Mouse (Mus musculus): ENCODE results near the gene Polg. TPM values are rescaled to one million over a fixed set of nuclear protein-coding genes. Genes with fewer than 3 reads are reported as not detected.

Polg gene
- polyA plus RNA-seq, 2 experiments = 14.0 to 15.4 TPM

GRCm38 (mm10) chr7:79447048-79447447 lies 19.1 kb downstream of the Polg start:
- H3K36me3 ChIP-seq (replicated peaks; ENCODE audit: control insufficient read depth, insufficient read depth, low read depth) = peaks cover 45% of the 10 kb centered on the region
- ATAC-seq (ENCODE audit: insufficient read depth) (no peak), DNase-seq (ENCODE audit: low read depth in 3 of 3, low spot score in 3 of 3) (no peak)
- H3K4me2 ChIP-seq (ENCODE audit: low read depth) = no peak overlapping the region
- H3K9me3 ChIP-seq (ENCODE audit: control insufficient read depth, low read length) = no peaks in the 10 kb centered on the region
- H3K27ac ChIP-seq = no peak overlapping the region
- no peaks in the 10 kb centered on the region for H3K4me1 ChIP-seq (replicated peaks; ENCODE audit: control insufficient read depth in 2 of 2, insufficient read depth in 2 of 2, low read length in 1 of 2)
- TF ChIP-seq CTCF (IDR thresholded peaks at IDR 0.05; ENCODE audit: low read depth) = no peak
- no peak for TF ChIP-seq EP300 (IDR thresholded peaks at IDR 0.05; ENCODE audit: low read depth)
- no peak overlapping the region for H3K9ac ChIP-seq (replicated peaks)
- H3K27me3 ChIP-seq (ENCODE audit: control insufficient read depth, insufficient read depth, low read length) = no peaks in the 10 kb centered on the region
- WGBS (ENCODE audit: insufficient replicate concordance) = 65% methylated on average over 2 of the region's 2 CpGs
- H3K4me3 ChIP-seq (ENCODE audit: insufficient read depth in 1 of 2, low read depth in 2 of 2, low read length in 2 of 2) = no peak overlapping the region

DNA sequence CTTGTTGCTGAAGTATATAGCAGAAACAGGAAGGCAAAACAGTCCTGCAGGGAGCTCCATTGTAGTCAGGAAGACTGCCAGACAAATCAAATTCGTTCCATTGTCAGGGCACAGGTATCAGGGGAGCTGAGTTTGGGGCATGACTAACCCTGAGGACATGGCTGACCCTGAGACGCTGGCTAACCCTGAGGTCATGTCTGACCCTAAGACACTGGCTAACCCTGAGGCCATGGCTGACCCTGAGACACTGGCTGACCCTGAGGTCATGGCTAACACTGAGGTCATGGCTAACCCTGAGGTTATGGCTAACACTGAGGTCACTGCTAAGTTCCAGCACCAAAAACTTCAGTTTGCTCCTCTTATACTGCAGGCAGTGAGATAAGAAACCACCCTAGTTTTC lies 26.1 kb downstream of the Polg start:
- TF ChIP-seq EP300 (IDR thresholded peaks at IDR 0.05; ENCODE audit: low read depth) (no peak), CTCF (IDR thresholded peaks at IDR 0.05; ENCODE audit: low read depth) (no peak)
- Histone ChIP-seq H3K4me2 (ENCODE audit: low read depth) (no peak overlapping the region), H3K4me1 (replicated peaks; ENCODE audit: control insufficient read depth in 2 of 2, insufficient read depth in 2 of 2, low read length in 1 of 2) (no peaks in the 10 kb centered on the region), H3K27me3 (ENCODE audit: control insufficient read depth, insufficient read depth, low read length) (no peaks in the 10 kb centered on the region), H3K27ac (no peak overlapping the region), H3K36me3 (replicated peaks; ENCODE audit: control insufficient read depth, insufficient read depth, low read depth) (peaks cover 15% of the 10 kb centered on the region), H3K4me3 (ENCODE audit: insufficient read depth in 1 of 2, low read depth in 2 of 2, low read length in 2 of 2) (no peak overlapping the region), H3K9me3 (ENCODE audit: control insufficient read depth, low read length) (no peaks in the 10 kb centered on the region), H3K9ac (replicated peaks) (no peak overlapping the region)
- DNase-seq (ENCODE audit: low read depth in 3 of 3, low spot score in 3 of 3) (no peak), ATAC-seq (ENCODE audit: insufficient read depth) (no peak)
- 63% methylated on average over 2 of the region's 2 CpGs for WGBS (ENCODE audit: insufficient replicate concordance)

GRCm38 (mm10) chr7:79428243-79428642 lies 37.9 kb downstream of the Polg start:
- TF ChIP-seq EP300 (IDR thresholded peaks at IDR 0.05; ENCODE audit: low read depth) (no peak), CTCF (IDR thresholded peaks at IDR 0.05; ENCODE audit: low read depth) (no peak)
- ATAC-seq (ENCODE audit: insufficient read depth) = no peak

GRCm38 (mm10) chr7:79425804-79426203 lies 40.4 kb downstream of the Polg start:
- 84% methylated on average over 10 of the region's 10 CpGs for WGBS (ENCODE audit: insufficient replicate concordance)

More at GRCm38 (mm10) chr7:79428243-79428642, 37.9 kb downstream of the Polg start:
- no peaks in the 10 kb centered on the region for H3K27me3 ChIP-seq (ENCODE audit: control insufficient read depth, insufficient read depth, low read length)
- no peaks in the 10 kb centered on the region for H3K9me3 ChIP-seq (ENCODE audit: control insufficient read depth, low read length)
- H3K4me1 ChIP-seq (replicated peaks; ENCODE audit: control insufficient read depth in 2 of 2, insufficient read depth in 2 of 2, low read length in 1 of 2) = no peaks in the 10 kb centered on the region
- H3K27ac ChIP-seq = no peak overlapping the region
- no peak overlapping the region for H3K4me2 ChIP-seq (ENCODE audit: low read depth)
- WGBS (ENCODE audit: insufficient replicate concordance) = 63% methylated on average over 5 of the region's 5 CpGs
- H3K36me3 ChIP-seq (replicated peaks; ENCODE audit: control insufficient read depth, insufficient read depth, low read depth) = peaks cover 3% of the 10 kb centered on the region; the same call in 1 of the 2 replicates
- DNase-seq (ENCODE audit: low read depth in 3 of 3, low spot score in 3 of 3) = no peak
- H3K9ac ChIP-seq (replicated peaks) = no peak overlapping the region
- H3K4me3 ChIP-seq (ENCODE audit: insufficient read depth in 1 of 2, low read depth in 2 of 2, low read length in 2 of 2) = no peak overlapping the region

GRCm38 (mm10) chr7:79422876-79423275 lies 43.3 kb downstream of the Polg start:
- Histone ChIP-seq H3K9ac (replicated peaks) (no peak overlapping the region), H3K27me3 (ENCODE audit: control insufficient read depth, insufficient read depth, low read length) (no peaks in the 10 kb centered on the region), H3K36me3 (replicated peaks; ENCODE audit: control insufficient read depth, insufficient read depth, low read depth) (peaks cover 6% of the 10 kb centered on the region; the same call in 1 of the 2 replicates), H3K4me1 (replicated peaks; ENCODE audit: control insufficient read depth in 2 of 2, insufficient read depth in 2 of 2, low read length in 1 of 2) (no peaks in the 10 kb centered on the region), H3K27ac (no peak overlapping the region), H3K4me3 (ENCODE audit: insufficient read depth in 1 of 2, low read depth in 2 of 2, low read length in 2 of 2) (no peak overlapping the region), H3K9me3 (ENCODE audit: control insufficient read depth, low read length) (no peaks in the 10 kb centered on the region), H3K4me2 (ENCODE audit: low read depth) (no peak overlapping the region)
- 56% methylated on average over 10 of the region's 10 CpGs for WGBS (ENCODE audit: insufficient replicate concordance)
- ATAC-seq (ENCODE audit: insufficient read depth) = no peak
- DNase-seq (ENCODE audit: low read depth in 3 of 3, low spot score in 3 of 3) = no peak
- TF ChIP-seq CTCF (IDR thresholded peaks at IDR 0.05; ENCODE audit: low read depth) (no peak), EP300 (IDR thresholded peaks at IDR 0.05; ENCODE audit: low read depth) (no peak)

More at GRCm38 (mm10) chr7:79425804-79426203, 40.4 kb downstream of the Polg start:
- no peaks in the 10 kb centered on the region for H3K9me3 ChIP-seq (ENCODE audit: control insufficient read depth, low read length)
- no peaks in the 10 kb centered on the region for H3K27me3 ChIP-seq (ENCODE audit: control insufficient read depth, insufficient read depth, low read length)
- H3K4me3 ChIP-seq (ENCODE audit: insufficient read depth in 1 of 2, low read depth in 2 of 2, low read length in 2 of 2) = no peak overlapping the region
- H3K27ac ChIP-seq = no peak overlapping the region
- no peak overlapping the region for H3K4me2 ChIP-seq (ENCODE audit: low read depth)
- DNase-seq (ENCODE audit: low read depth in 3 of 3, low spot score in 3 of 3) = no peak
- H3K9ac ChIP-seq (replicated peaks) = no peak overlapping the region
- ATAC-seq (ENCODE audit: insufficient read depth) = no peak
- TF ChIP-seq EP300 (IDR thresholded peaks at IDR 0.05; ENCODE audit: low read depth) (no peak), CTCF (IDR thresholded peaks at IDR 0.05; ENCODE audit: low read depth) (no peak)
- H3K4me1 ChIP-seq (replicated peaks; ENCODE audit: control insufficient read depth in 2 of 2, insufficient read depth in 2 of 2, low read length in 1 of 2) = no peaks in the 10 kb centered on the region
- peaks cover 3% of the 10 kb centered on the region; the same call in 1 of the 2 replicates for H3K36me3 ChIP-seq (replicated peaks; ENCODE audit: control insufficient read depth, insufficient read depth, low read depth)

All from liver, embryonic 14.5 days (tissue).